Mouse (Mus musculus) kidney, adult 11 months (tissue): ENCODE results near the gene Ntsr2.

ENCODE experiments used
- DNase-seq: peaks from one replicate; pipeline ENCODE4 v3.0.0; 2022

Ntsr2 gene

GRCm38 (mm10) chr12:16653332-16654093 lies at the start of gene Ntsr2:
Gene Ntsr2, plus strand, starts transcription at chr12:16653382.
- peak; percentile 77 for DNase-seq

DNA sequence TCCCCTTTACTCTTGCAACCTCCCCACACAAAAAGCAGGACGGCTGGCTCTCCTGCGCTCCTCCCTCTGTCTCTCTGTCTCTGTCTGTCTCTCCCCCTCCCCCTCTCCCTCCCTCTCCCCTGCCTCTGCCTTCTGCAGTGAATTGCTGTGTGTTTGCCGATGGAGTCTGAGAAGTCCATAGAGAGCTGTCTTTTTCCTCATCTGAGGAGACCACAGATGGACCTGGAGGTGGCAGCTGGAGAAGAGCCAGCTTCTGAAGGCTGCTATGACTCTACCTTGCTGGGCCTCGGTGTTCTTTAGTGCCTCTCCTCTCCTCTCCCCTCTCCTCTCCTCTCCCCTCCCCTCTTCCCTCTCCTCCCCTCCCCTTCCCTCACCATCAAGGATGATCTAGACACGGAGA lies 47.6 kb upstream of the Ntsr2 start:
- no peak for DNase-seq

GRCm38 (mm10) chr12:16610936-16611335 lies 42.2 kb upstream of the Ntsr2 start, which contains the start of gene Lpin1:
Gene Lpin1, minus strand, starts transcription at chr12:16610966.
- no peak for DNase-seq

DNA sequence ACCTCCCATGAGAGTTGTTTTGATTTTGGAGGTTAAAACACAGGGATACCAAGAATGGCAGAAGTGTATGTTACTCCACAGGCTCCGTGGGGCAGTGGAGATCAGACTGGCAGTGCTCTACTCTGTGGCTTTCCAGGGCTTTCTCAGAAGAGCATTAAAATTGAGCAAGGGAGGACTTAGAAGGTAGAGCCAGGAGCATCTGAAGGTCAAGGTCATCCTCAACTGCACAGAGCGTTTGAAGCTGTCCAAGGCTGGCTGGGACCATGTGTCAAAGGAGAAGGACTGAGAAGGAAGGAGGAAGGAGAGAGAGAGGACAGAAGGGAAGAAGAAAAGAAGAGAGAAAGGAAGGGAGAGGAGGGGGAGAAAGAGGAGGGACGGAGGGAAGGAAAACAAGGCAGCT lies 38.6 kb upstream of the Ntsr2 start:
- no peak for DNase-seq

GRCm38 (mm10) chr12:16615738-16616137 lies 37.4 kb upstream of the Ntsr2 start:
- DNase-seq: no peak

GRCm38 (mm10) chr12:16618512-16619274 lies 34.5 kb upstream of the Ntsr2 start:
- peak; percentile 95 for DNase-seq

DNA sequence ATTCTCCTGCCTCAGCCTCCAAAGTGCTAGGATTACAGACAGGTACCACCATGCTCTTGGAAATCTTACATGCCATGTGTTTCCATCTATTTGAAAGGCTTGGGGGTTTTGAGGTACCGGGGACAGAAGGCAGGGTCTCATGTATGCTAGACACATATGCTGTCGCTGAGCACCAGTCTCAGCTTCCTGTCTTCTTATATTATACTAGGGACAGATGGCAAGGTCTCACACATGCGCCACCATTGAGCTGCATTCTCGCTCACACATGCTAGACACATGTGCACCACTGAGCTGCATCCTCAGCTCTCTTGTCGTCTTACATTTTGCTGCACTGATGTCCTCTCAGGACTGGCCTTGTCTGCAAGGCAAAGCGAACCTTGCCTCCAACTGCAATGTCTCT lies 33.7 kb upstream of the Ntsr2 start:
- DNase-seq: no peak

GRCm38 (mm10) chr12:16620230-16620629 lies 33.0 kb upstream of the Ntsr2 start:
- no peak for DNase-seq

DNA sequence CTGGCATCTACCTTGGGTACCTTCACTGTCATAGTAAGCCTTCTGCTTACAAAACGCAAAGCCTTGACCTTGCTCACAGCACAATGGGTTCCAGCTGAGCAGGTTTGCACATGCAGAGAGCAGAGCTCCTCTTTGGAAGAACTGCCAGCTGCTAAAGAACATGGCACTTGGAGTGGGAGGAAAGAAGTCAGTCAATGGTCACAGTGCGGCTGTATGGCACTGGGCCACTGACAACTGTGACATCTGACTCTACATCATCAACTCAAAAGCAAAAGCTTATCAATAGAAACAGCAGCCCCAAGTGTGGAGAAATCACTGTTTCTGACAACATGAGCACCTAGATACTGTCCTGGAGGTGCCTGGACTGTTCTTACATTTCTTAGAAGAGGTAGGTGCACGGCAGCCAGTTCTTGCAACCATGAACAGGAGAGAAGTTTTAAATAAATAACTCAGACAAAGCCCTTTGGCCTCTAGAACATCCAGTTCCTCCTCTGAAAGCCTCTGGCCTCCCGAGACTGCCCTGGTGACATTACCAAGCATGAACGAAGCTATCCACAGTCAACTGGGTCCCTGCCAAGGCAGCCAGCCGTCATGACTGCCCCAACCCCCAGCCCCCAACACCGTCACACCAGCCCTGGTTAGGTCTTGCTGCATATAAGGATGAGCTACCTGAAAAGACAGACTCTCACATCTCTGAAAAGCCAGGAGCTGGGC lies 22.9 kb upstream of the Ntsr2 start:
- peak; percentile 86 for DNase-seq

DNA sequence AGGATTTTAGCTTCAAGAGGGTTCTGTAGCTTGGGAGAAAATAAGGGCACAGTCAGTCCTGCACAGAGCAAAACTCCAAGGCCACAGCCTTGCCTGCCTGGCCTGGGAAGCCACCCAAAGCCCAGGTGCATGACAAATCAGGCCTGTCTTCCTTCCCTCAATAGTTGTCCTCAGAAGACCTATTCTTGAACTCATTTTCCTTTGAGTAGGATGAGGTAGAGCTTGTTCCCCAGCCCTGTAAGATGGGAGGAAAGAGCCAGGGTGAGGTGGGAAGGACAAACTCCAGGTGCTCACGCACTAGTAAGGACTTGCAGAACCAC lies 22.4 kb upstream of the Ntsr2 start:
- no peak for DNase-seq

DNA sequence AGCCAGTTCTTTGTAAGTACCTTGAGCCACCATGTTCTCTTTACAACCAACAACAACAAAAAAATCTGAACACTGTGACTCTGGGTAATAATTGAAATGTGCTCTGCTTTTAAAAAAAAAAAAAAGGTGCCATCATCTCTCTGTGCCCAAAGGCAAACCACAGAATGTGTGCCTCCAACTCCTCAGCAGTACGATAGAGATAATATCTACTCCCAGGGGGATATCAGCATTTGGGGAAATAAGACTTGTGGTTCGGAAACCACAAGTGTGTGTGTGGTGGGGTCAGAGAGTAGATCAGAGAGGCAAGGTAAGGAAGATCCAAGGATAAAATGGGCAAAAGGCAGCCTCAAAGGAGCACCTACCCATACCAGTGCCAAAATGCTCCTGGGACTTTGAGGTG lies 21.8 kb upstream of the Ntsr2 start:
- no peak for DNase-seq

GRCm38 (mm10) chr12:16633235-16633634 lies 19.9 kb upstream of the Ntsr2 start:
- DNase-seq: no peak

DNA sequence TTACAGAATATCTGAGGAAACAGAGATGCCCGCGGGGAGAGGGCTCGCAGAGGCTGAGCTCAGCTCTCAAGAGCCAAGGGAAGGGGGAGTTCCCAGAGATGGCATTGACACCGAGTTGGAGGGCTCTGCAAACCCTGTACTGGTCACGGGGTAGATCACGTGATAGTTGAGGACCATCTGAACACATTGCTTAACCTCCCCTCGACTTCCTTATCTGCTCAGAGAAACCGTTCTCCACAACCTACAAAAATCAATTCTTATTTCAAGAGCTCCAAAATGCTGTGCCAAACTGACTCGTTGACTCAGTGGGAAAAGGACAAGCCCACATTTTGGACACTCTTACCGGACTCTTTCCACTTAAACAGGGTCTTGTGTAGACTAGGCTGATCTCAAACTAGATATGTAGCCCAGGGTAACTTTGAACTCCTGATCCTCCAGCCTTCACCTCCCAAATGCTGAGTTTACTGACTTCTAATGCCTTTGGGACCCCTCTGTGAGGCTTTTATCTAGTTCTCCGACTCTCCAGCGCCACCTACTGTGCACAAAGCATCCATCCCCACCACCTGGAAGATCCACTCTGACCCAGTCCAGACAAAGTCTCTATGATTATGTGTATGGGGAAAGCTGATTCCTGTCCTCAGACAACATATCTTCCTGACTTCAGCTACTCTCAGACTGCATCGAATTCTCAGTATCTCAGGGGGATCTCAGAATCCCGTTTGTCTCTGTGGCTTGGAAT lies 18.9 kb upstream of the Ntsr2 start:
- DNase-seq: peak; percentile 40

GRCm38 (mm10) chr12:16635816-16636215 lies 17.4 kb upstream of the Ntsr2 start:
- DNase-seq: no peak

- DNase-seq: no peak
Observed at GRCm38 (mm10) chr12:16639078-16639771, 14.0 kb upstream of the Ntsr2 start.

DNA sequence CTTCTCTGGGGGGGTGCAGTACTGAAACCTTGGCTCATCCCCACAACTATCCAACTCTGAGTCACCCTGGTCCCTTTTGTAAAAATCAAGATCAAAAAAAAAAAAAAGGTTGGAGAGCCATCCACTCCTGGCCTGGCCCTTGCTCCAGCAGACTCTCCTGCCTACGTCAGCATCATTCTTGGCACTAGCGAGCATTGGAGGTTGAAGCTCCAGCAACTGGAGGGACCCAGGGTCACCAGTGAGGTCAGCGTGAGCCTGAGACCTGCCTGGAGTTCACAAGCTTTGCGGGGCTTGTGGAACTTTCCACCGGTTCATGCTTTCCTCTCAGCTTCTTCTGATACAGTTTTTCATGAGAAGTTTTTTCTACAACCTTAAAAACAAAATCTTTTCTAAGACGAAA lies 13.1 kb upstream of the Ntsr2 start:
- peak; percentile 63 for DNase-seq

DNA sequence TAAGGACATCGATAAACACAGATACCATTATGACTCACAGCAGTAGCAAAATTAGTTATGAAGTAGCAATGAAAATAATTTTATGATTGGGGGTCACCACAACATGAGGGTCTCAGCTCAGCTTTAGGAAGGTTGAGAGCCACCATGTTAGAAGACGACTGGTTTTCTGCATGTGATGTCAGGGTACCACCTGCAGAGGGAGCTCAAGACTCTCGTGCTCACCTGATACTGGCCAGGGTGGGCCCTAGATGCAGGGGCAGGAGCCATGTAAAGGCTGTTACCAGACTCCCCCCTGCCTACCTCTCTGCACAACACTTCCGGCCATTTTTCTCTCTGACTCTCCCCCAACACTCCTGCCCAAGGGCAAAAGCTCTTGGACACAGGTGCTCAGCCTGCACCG lies 11.2 kb upstream of the Ntsr2 start:
- DNase-seq: no peak

DNA sequence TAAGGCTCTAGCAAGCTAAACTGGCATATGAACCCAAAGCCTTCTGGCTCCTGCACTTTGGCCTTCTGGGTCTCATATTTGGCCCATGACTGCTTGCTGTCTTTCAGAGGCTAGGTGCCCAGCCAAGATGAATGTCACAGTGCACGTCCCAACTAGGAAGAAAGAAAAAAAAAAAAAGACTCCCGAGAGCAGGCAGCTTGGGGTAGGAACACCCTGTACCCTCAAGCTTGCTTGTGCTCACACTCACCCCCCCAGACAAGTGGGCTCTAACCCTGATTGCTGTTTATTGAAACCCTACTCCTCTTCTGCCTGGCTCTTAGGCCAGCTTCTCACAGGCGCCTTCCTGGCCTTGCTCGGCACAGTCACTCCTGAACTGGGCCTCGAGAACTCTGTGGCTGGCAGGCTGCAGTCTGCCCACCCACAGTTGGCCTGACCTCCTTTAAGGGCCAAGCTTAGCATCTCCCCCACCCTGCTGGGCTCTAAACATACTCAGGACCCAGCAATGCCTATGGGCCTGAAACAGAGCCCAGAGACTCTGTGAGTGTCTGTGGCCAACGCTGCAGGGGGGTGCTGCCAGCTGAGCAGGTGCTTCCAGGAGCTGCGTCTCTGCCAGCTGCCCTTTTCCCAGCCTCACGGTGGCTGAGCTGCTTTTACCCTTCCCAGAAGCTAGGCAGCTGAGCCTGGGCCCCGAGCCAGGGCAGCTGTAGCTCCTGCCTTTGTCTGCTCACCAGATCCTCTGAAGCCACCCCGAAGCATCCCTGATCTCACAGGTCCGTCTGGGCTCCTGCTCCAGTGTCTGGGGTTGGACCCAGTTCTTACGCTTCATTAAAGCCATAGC lies 9.5 kb upstream of the Ntsr2 start:
- peak; percentile 51 for DNase-seq

GRCm38 (mm10) chr12:16644698-16645097 lies 8.5 kb upstream of the Ntsr2 start:
- no peak for DNase-seq

DNA sequence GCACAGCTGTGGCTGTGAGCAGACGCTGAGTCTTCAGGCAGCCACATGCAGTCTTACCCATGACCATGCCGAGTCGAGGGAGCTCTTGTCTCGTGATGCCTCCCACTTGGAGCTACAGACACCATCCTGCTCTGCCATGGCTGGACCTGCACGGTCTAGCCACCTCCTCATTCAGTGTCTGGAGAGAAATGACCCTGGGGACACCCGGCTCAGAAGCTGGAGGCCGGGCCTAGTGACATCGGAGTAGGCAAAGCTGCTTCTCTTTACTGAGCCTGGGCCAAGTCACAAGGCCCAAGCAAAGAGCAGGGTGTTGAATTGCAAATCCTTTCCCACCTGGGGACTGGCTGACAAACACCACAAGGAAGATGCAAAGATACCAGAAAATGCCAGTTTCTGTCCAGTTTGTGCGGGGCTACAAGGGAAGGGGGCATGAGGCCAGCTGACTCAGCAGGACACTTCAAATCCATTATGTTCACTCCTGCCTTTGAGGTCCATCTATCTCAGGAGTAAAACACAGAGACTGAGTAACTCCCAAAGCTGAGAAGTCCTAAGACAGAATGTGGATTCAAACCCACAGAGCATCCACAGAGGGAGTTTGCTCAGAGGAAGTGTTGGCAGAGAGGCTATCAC lies 6.3 kb upstream of the Ntsr2 start:
- peak; percentile 22 for DNase-seq

- DNase-seq: no peak
Observed at GRCm38 (mm10) chr12:16648273-16648672, 4.9 kb upstream of the Ntsr2 start.
